Mouse (Mus musculus) testis, adult 2 months (tissue): ENCODE measurements around the gene H2-Q1. TPM values are rescaled to one million over a fixed set of nuclear protein-coding genes. Genes with fewer than 3 reads are reported as not detected.
A peak's percentile ranks its signal among the peaks of the same experiment; 100 is the strongest.
"Not testable (repeated sequence)": the region's sequence is repeated elsewhere in the genome, so short reads cannot be mapped to it uniquely, and the experiment has no call there.

Experiments used
- H3K27ac ChIP-seq: fragments of 200-500 bp; 2 replicates; pipeline ENCODE4 v1.5.1; 2012; ENCODE audit warnings: low read depth, low read length; ENCODE audit not compliant: control insufficient read depth, insufficient read depth
- H3K27me3 ChIP-seq: fragments of 200-500 bp; 2 replicates; pipeline ENCODE4 v1.6.1; 2012; ENCODE audit warnings: mild to moderate bottlenecking, low read length, moderate library complexity; ENCODE audit not compliant: control insufficient read depth, insufficient read depth
- H3K36me3 ChIP-seq: fragments of 200-500 bp; 2 replicates; pipeline ENCODE4 v1.6.1; 2012; ENCODE audit warnings: mild to moderate bottlenecking, low read length; ENCODE audit not compliant: control insufficient read depth, insufficient read depth
- H3K4me1 ChIP-seq: fragments of 200-500 bp; 2 replicates; pipeline ENCODE4 v1.6.1; 2012; ENCODE audit warnings: low read length; ENCODE audit not compliant: control insufficient read depth, insufficient read depth
- H3K4me3 ChIP-seq: fragments of 200-500 bp; 2 replicates; pipeline ENCODE4 v1.5.1; 2012; ENCODE audit warnings: low read depth, mild to moderate bottlenecking, low read length, moderate library complexity, mixed read lengths; ENCODE audit not compliant: control insufficient read depth
- CTCF ChIP-seq: fragments of 200-500 bp; IDR thresholded peaks from 2 replicates; pipeline ENCODE4 v1.5.1; 2012; ENCODE audit warnings: low read depth, mild to moderate bottlenecking, inconsistent platforms, low read length, moderate library complexity; ENCODE audit not compliant: control insufficient read depth, insufficient read depth, insufficient replicate concordance
- POLR2A ChIP-seq: fragments of 200-500 bp; IDR thresholded peaks from 2 replicates; pipeline ENCODE4 v1.6.1; 2012; ENCODE audit warnings: low read depth, mild to moderate bottlenecking, inconsistent platforms, low read length, moderate library complexity; ENCODE audit not compliant: control insufficient read depth
- polyA plus RNA-seq: library from polyadenylated mRNA; depleted of rRNA; stranded (reverse); fragments of >200 nt; gene quantifications from 2 replicates; pipeline ENCODE4 v1.2.3, GENCODE M21; 2012

The H2-Q1 gene
- polyA plus RNA-seq, 1 experiment = not detected

- no peaks in the 10 kb centered on the region; the same call in 1 of the 2 replicates for H3K27me3 ChIP-seq
- TF ChIP-seq POLR2A (no peak), CTCF (no peak)
- H3K27ac ChIP-seq = no peak overlapping the region
- H3K4me1 ChIP-seq = peaks cover 12% of the 10 kb centered on the region
- no peak overlapping the region for H3K4me3 ChIP-seq
- no peaks in the 10 kb centered on the region for H3K36me3 ChIP-seq
These were observed 1.5 kb upstream of the H2-Q1 start for GRCm38 (mm10) chr17:35318671-35319070.

GRCm38 (mm10) chr17:35325124-35325523 is 4.9 kb downstream of the H2-Q1 start:
- peaks cover 15% of the 10 kb centered on the region for H3K4me1 ChIP-seq
- TF ChIP-seq CTCF = peak; percentile 14; the same call in 1 of the 2 replicates
- H3K27me3 ChIP-seq, H3K4me3 ChIP-seq, H3K36me3 ChIP-seq, H3K27ac ChIP-seq: not testable (repeated sequence)

GRCm38 (mm10) chr17:35326000-35326399 is 5.8 kb downstream of the H2-Q1 start:
- H3K4me1 ChIP-seq, H3K4me3 ChIP-seq, H3K27ac ChIP-seq, H3K27me3 ChIP-seq, H3K36me3 ChIP-seq: not testable (repeated sequence)

DNA sequence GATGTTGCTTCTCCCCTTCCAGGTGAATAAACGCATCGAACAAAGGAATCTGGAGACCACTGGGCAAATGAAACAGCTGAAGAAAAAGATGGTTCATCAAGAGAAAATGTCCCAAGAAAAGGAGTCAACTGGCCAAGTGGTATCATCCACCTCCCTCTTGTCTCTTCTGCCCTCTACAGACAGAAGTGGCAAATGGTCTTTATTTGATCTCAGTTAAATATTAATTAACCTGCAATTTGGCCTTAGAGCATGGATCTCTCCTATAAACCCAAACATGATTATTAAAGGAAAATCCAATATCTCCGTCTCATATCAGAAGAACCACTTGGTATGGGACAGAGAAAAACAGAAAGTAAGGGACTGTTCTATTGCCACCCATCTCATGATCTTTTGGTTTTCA is 9.5 kb downstream of the H2-Q1 start:
- H3K4me3 ChIP-seq, H3K4me1 ChIP-seq, H3K27ac ChIP-seq, H3K36me3 ChIP-seq, H3K27me3 ChIP-seq: not testable (repeated sequence)

DNA sequence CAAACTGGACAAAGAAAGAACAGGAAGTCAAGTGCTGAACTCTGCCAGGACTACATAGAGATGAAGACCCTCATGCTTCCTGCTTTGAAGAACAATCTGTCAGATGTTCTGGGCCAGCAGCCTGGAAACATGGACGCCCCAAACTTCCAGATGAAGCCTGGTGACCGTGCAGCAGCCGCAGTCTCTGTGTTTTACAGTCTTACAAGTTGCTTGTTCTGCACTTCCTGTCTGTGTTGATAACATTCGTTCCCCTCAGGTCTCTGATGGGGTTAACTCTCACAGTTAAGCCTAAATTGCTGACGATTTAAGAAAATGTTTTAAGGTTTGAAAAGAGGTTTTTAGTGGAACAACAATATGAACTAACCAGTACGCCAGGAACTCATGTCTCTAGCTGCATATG is 11.3 kb downstream of the H2-Q1 start:
- H3K36me3 ChIP-seq, H3K27me3 ChIP-seq, H3K4me3 ChIP-seq, H3K4me1 ChIP-seq, H3K27ac ChIP-seq: not testable (repeated sequence)

- no peak for TF ChIP-seq CTCF
- no peak for TF ChIP-seq POLR2A
- H3K4me1 ChIP-seq = peaks cover 3% of the 10 kb centered on the region
- H3K27ac ChIP-seq = no peak within 1 kb of the TSS
- H3K27me3 ChIP-seq = no peaks in the 10 kb centered on the region; the same call in 1 of the 2 replicates
- peak within 1 kb of the TSS; percentile 20 for H3K4me3 ChIP-seq
- no peaks in the 10 kb centered on the region for H3K36me3 ChIP-seq
These were observed 22.0 kb downstream of the H2-Q1 start, which contains the start of gene H2-Q2 for GRCm38 (mm10) chr17:35342071-35342671. Gene H2-Q2 (plus strand): TSS chr17:35342242.

DNA sequence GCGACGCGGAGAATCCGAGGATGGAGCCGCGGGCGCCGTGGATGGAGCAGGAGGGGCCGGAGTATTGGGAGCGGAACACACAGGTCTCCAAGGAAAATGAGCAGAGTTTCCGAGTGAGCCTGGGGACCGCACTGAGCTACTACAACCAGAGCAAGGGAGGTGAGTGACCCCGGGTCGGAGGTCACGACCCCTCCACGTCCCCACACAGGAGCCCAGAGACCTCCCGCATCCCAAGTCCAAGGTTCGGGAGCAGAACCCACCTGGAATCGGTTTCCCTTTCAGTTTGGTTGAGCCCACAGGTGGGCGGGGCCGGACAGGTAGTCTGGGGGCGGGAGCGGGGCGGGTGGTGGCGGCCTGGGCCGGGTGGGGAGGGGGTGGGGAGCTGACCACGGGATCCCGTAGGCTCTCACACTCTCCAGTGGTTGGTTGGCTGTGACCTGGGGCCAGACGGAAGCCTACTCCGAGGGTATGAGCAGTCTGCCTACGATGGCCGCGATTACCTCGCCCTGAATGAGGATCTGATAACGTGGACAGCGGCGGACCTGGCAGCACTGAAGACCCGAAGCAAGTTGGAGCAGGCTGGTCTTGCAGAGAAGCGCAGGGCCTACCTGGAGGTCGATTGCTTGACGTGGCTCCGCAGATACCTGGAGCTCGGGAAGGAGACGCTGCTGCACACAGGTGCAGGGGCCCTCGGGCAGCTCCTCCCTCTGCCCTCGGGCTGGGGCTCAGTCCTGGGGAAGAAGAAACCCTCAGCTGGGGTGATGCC is 22.7 kb downstream of the H2-Q1 start:
- Histone ChIP-seq H3K27ac (no peak overlapping the region), H3K4me1 (peaks cover 3% of the 10 kb centered on the region), H3K27me3 (no peaks in the 10 kb centered on the region; the same call in 1 of the 2 replicates), H3K4me3 (peak overlapping the region; percentile 20), H3K36me3 (no peaks in the 10 kb centered on the region)
- TF ChIP-seq POLR2A (no peak), CTCF (no peak)

DNA sequence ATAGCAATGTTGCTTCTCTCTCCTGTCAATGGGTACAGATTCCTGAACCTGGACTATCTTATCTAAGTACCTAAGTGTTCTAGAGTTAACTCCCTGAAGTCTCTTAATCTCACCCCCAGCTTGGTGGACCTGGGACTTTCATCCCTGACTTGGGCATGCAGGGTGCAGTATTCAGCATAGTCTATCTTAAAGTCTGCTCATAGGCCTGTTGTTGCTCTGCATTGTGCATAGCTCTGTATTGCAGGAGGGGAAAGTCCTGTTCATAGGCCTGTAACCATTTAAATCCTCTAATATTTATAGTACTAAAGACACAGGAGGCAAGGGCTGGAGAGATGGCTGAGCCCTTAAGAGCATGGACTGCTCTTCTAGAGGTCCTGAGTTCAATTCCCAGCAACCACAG is 27.5 kb downstream of the H2-Q1 start:
- H3K27ac ChIP-seq, H3K4me3 ChIP-seq, H3K4me1 ChIP-seq, H3K36me3 ChIP-seq, H3K27me3 ChIP-seq: not testable (repeated sequence)

- H3K27ac ChIP-seq, H3K4me1 ChIP-seq, H3K27me3 ChIP-seq, H3K4me3 ChIP-seq, H3K36me3 ChIP-seq: not testable (repeated sequence)
These were observed 33.1 kb downstream of the H2-Q1 start for GRCm38 (mm10) chr17:35353275-35353674.
